8 mouse cellular contexts compared by ENCODE assay signal in the genomic region with DNA sequence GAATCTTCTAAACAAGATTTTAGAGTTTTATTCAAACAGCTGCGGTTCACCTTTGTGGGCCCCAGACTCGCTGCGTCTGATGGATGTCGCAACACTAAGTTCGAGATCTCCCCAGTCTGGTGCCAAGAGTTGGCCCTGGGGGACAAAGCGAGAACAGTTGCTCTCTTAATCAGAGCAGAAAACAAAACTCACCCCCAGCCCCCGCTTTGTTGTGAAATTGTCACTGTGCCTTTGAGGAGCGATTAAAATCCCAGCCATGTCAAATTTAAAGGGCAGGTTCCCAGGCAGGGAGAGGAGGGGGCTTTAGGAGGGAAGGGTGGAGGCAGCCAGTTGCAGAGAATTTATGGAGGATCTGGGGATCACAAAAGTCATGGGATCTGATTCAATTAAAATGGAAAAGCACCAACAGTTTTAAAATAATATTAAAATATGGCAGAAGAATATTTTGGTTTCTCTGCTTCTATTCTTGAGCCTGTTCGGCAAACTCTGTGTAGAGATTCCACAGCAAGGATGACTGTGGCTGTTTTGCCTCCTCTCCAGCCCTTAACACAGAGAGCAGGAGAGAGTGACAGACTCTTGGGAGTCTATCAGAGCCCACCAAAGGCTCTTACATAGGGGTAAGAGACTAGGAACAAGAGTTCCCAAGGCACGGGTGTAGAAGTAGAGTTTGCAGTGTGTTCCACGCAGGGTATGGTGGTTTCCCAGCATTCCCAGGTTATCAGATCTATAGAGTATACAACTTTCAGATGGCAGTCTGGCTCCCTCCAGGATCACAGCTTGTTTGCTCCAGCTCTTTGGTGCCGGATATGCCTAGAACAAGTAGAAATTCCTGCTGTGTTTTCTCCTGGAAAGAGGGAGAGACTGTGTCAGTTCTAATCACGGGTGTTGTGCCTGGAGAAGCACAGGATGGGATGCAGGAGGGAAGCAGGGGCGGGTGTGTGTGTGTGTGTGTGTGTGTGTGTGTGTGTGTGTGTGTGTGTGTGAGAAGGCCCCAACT.
DNase-seq lines count a peak whose midpoint lies in the region; ATAC-seq lines count a peak whose summit lies in the region.

No protein-coding gene starts in this region.

- no peak overlapping the region for H3K9ac ChIP-seq in limb, embryonic 12.5 days (replicated peaks)
- no peak overlapping the region for H3K9ac ChIP-seq in neural tube, embryonic 12.5 days

- no peak overlapping the region for H3K4me2 ChIP-seq in limb, embryonic 12.5 days
- H3K4me2 ChIP-seq in neural tube, embryonic 12.5 days (replicated peaks), result no peak overlapping the region

- H3K4me1 ChIP-seq in limb, embryonic 12.5 days (replicated peaks), result peaks cover 37% of the 10 kb centered on the region
- peaks cover 4% of the 10 kb centered on the region; the same call in 1 of the 2 replicates for H3K4me1 ChIP-seq in limb, embryonic 10.5 days
- peaks cover 7% of the 10 kb centered on the region; the same call in 1 of the 2 replicates for H3K4me1 ChIP-seq in neural tube, embryonic 12.5 days

- intact Hi-C loops in gastrocnemius, postnatal 36 days (cut with DNase I), result no loop called here

- DNase-seq in limb, embryonic 10.5 days (ENCODE audit: low spot score), result no peak
- peak; percentile 61 to 83 for DNase-seq in gastrocnemius, postnatal 36 days
- DNase-seq in kidney, postnatal 14 days, result peak; percentile 44
- no peak for DNase-seq in spleen, postnatal 4 days (ENCODE audit: low spot score in 2 of 2)
- no peak for DNase-seq in MN1 (ENCODE audit: low spot score)
- no peak for DNase-seq in cerebellum, adult 11 months

- H3K9me3 ChIP-seq in limb, embryonic 12.5 days, result no peaks in the 10 kb centered on the region
- H3K9me3 ChIP-seq in limb, embryonic 10.5 days (replicated peaks), result no peaks in the 10 kb centered on the region
- H3K9me3 ChIP-seq in neural tube, embryonic 12.5 days, result no peaks in the 10 kb centered on the region

- H3K36me3 ChIP-seq in limb, embryonic 12.5 days, result no peaks in the 10 kb centered on the region
- H3K36me3 ChIP-seq in limb, embryonic 10.5 days, result no peaks in the 10 kb centered on the region
- no peaks in the 10 kb centered on the region for H3K36me3 ChIP-seq in neural tube, embryonic 12.5 days

- 58% methylated on average over 14 of the region's 14 CpGs for WGBS in limb, embryonic 12.5 days
- WGBS in limb, embryonic 10.5 days, result 78% methylated on average over 14 of the region's 14 CpGs
- 51% methylated on average over 14 of the region's 14 CpGs for WGBS in neural tube, embryonic 12.5 days

- peak overlapping the region; percentile 59 for H3K27ac ChIP-seq in limb, embryonic 12.5 days
- no peak overlapping the region for H3K27ac ChIP-seq in limb, embryonic 10.5 days
- no peak overlapping the region for H3K27ac ChIP-seq in neural tube, embryonic 12.5 days

- H3K27me3 ChIP-seq in limb, embryonic 12.5 days, result no peaks in the 10 kb centered on the region
- H3K27me3 ChIP-seq in limb, embryonic 10.5 days (ENCODE audit: low read depth, poor library complexity, severe bottlenecking), result no peaks in the 10 kb centered on the region
- no peaks in the 10 kb centered on the region for H3K27me3 ChIP-seq in neural tube, embryonic 12.5 days (replicated peaks)

- H3K4me3 ChIP-seq in limb, embryonic 12.5 days (replicated peaks), result no peak overlapping the region
- no peak overlapping the region for H3K4me3 ChIP-seq in limb, embryonic 10.5 days
- H3K4me3 ChIP-seq in neural tube, embryonic 12.5 days, result no peak overlapping the region

- no peak for ATAC-seq in limb, embryonic 12.5 days (ENCODE audit: insufficient number of reproducible peaks, insufficient read depth, low FRiP score, low TSS enrichment, low read depth)
- ATAC-seq in neural tube, embryonic 12.5 days (ENCODE audit: low FRiP score, low read depth), result peak; percentile 52; the same call in 1 of the 2 replicates

Comparison
In these comparisons a context has a peak if more than half of its experiments do, and no peak if none do; other contexts are left out.
1. DNase-seq: peak in gastrocnemius, postnatal 36 days (2 of 2) and kidney, postnatal 14 days (single experiment); none in limb, embryonic 10.5 days (single experiment), spleen, postnatal 4 days (0 of 2), MN1 (single experiment) and cerebellum, adult 11 months (single experiment).